Mouse (Mus musculus) megakaryocyte, embryonic 14.5 days (primary cell): ENCODE measurements around the gene Gm156.
"Not testable (repeated sequence)": the region's sequence is repeated elsewhere in the genome, so short reads cannot be mapped to it uniquely, and the experiment has no call there.

Experiments used
- FLI1 ChIP-seq: IDR thresholded peaks from 2 replicates; pipeline ENCODE4 v1.6.1; 2012; ENCODE audit warnings: low read length, inconsistent platforms, mixed read lengths
- GATA1 ChIP-seq: IDR thresholded peaks from 3 replicates; pipeline ENCODE4 v1.6.1; 2012; ENCODE audit warnings: mixed read lengths, low read length, inconsistent platforms, borderline replicate concordance

GRCm38 (mm10) chr6:129784170-129784569 lies at the start of gene Gm156:
- not testable (repeated sequence) for TF ChIP-seq GATA1, FLI1
